Mouse (Mus musculus) kidney, embryonic 14.5 days (tissue): ENCODE data around the gene Cit. TPM values are rescaled to one million over a fixed set of nuclear protein-coding genes. Genes with fewer than 3 reads are reported as not detected.

Experiments
- ATAC-seq: fragments of 200-750 bp; cut with Nextera tagmentation; 2 replicates; pipeline ENCODE4 v1.8.0; 2017; ENCODE audit warnings: moderate number of reproducible peaks, mild to moderate bottlenecking, moderate TSS enrichment, moderate library complexity; ENCODE audit not compliant: low FRiP score, low TSS enrichment
- H3K27ac ChIP-seq: fragments of 300-500 bp; sonication (generic); 2 replicates; pipeline ENCODE4 v1.5.1; 2014; ENCODE audit warnings: low read depth, mild to moderate bottlenecking, low read length, moderate library complexity, mixed read lengths
- H3K27me3 ChIP-seq: fragments of 300-500 bp; sonication (generic); 2 replicates; pipeline ENCODE4 v1.6.1; 2014; ENCODE audit warnings: mild to moderate bottlenecking, low read length; ENCODE audit not compliant: control insufficient read depth, insufficient read depth
- H3K36me3 ChIP-seq: fragments of 300-500 bp; sonication (generic); 2 replicates; pipeline ENCODE4 v1.6.1; 2014; ENCODE audit warnings: low read length, mixed read lengths; ENCODE audit not compliant: control insufficient read depth, insufficient read depth
- H3K4me1 ChIP-seq: fragments of 300-500 bp; sonication (generic); 2 replicates; pipeline ENCODE4 v1.6.1; 2014; ENCODE audit warnings: low read length, mixed read lengths; ENCODE audit not compliant: control insufficient read depth, insufficient read depth
- H3K4me2 ChIP-seq: fragments of 300-500 bp; sonication (generic); replicated peaks from 2 replicates; pipeline ENCODE4 v1.6.1; 2014; ENCODE audit warnings: low read depth, mild to moderate bottlenecking, low read length
- H3K4me3 ChIP-seq: fragments of 300-500 bp; sonication (generic); 2 replicates; pipeline ENCODE4 v1.5.1; 2014; ENCODE audit warnings: mild to moderate bottlenecking, low read length
- H3K9ac ChIP-seq: fragments of 300-500 bp; sonication (generic); 2 replicates; pipeline ENCODE4 v1.6.1; 2014; ENCODE audit warnings: low read depth, mild to moderate bottlenecking, low read length, moderate library complexity
- H3K9me3 ChIP-seq: fragments of 300-500 bp; sonication (generic); 2 replicates; pipeline ENCODE4 v1.6.1; 2016; ENCODE audit warnings: low read length; ENCODE audit not compliant: control insufficient read depth
- WGBS: fragments of 180-500 bp; shearing (Covaris S2); extraction: QIAGEN DNeasy Blood & Tissue Kit; methylation state at CpG from one replicate; pipeline ENCODE4 v1.1.7; 2014; 5-methylcytosine and 5-hydroxymethylcytosine counted together
- polyA plus RNA-seq: library from polyadenylated mRNA; unstranded; fragments of >200 nt; fragmentation: Nextera tagmentation; extraction: Ambion mirVana; gene quantifications from 2 replicates; pipeline ENCODE4 v1.2.1, GENCODE M21; 2014

Gene Cit
- polyA plus RNA-seq, 1 experiment from 2014 or later: 34.9 TPM

- 52% methylated on average over 2 of the region's 2 CpGs for WGBS
- Histone ChIP-seq H3K9ac (no peak overlapping the region), H3K27me3 (no peaks in the 10 kb centered on the region), H3K36me3 (peaks cover 24% of the 10 kb centered on the region), H3K4me2 (no peak overlapping the region), H3K27ac (peak overlapping the region; percentile 89), H3K4me1 (no peaks in the 10 kb centered on the region; the same call in none of the 2 replicates), H3K9me3 (no peaks in the 10 kb centered on the region), H3K4me3 (no peak overlapping the region)
- ATAC-seq: peak; percentile 37; the same call in 1 of the 2 replicates
Measured at GRCm38 (mm10) chr5:116009884-116010627, 165.0 kb downstream of the Cit start.

GRCm38 (mm10) chr5:116011700-116012099 lies 166.6 kb downstream of the Cit start:
- Histone ChIP-seq H3K4me1 (no peaks in the 10 kb centered on the region; the same call in none of the 2 replicates), H3K27me3 (no peaks in the 10 kb centered on the region), H3K9me3 (no peaks in the 10 kb centered on the region), H3K4me2 (no peak overlapping the region), H3K9ac (no peak overlapping the region), H3K27ac (no peak overlapping the region), H3K36me3 (peaks cover 40% of the 10 kb centered on the region), H3K4me3 (no peak overlapping the region)
- WGBS: 93% methylated on average over 7 of the region's 7 CpGs
- ATAC-seq: no peak

- no peak overlapping the region for H3K9ac ChIP-seq
- H3K4me1 ChIP-seq: no peaks in the 10 kb centered on the region; the same call in none of the 2 replicates
- no peak overlapping the region for H3K4me2 ChIP-seq
- no peak for ATAC-seq
- no peaks in the 10 kb centered on the region for H3K27me3 ChIP-seq
- H3K4me3 ChIP-seq: no peak overlapping the region
- H3K27ac ChIP-seq: no peak overlapping the region
- 93% methylated on average over 7 of the region's 7 CpGs for WGBS
- H3K36me3 ChIP-seq: peaks cover 48% of the 10 kb centered on the region
- H3K9me3 ChIP-seq: no peaks in the 10 kb centered on the region
Measured at GRCm38 (mm10) chr5:116012503-116012902, 167.4 kb downstream of the Cit start.

GRCm38 (mm10) chr5:116013821-116014220 lies 168.7 kb downstream of the Cit start:
- H3K9ac ChIP-seq: no peak overlapping the region
- H3K27me3 ChIP-seq: no peaks in the 10 kb centered on the region
- H3K4me1 ChIP-seq: peaks cover 1% of the 10 kb centered on the region
- ATAC-seq: no peak
- 74% methylated on average over 8 of the region's 8 CpGs for WGBS
- peaks cover 61% of the 10 kb centered on the region for H3K36me3 ChIP-seq
- no peak overlapping the region for H3K4me3 ChIP-seq
- H3K4me2 ChIP-seq: no peak overlapping the region
- no peak overlapping the region for H3K27ac ChIP-seq
- H3K9me3 ChIP-seq: no peaks in the 10 kb centered on the region

GRCm38 (mm10) chr5:116014237-116014636 lies 169.2 kb downstream of the Cit start:
- Histone ChIP-seq H3K27me3 (no peaks in the 10 kb centered on the region), H3K36me3 (peaks cover 65% of the 10 kb centered on the region), H3K4me1 (peaks cover 4% of the 10 kb centered on the region), H3K4me2 (no peak overlapping the region), H3K4me3 (no peak overlapping the region), H3K27ac (no peak overlapping the region), H3K9me3 (no peaks in the 10 kb centered on the region), H3K9ac (no peak overlapping the region)
- 93% methylated on average over 11 of the region's 11 CpGs for WGBS
- no peak for ATAC-seq

- Histone ChIP-seq H3K36me3 (peaks cover 87% of the 10 kb centered on the region), H3K9ac (no peak overlapping the region), H3K27ac (no peak overlapping the region), H3K4me1 (peaks cover 10% of the 10 kb centered on the region; the same call in 1 of the 2 replicates), H3K4me2 (no peak overlapping the region), H3K9me3 (no peaks in the 10 kb centered on the region), H3K27me3 (no peaks in the 10 kb centered on the region), H3K4me3 (no peak overlapping the region)
- no peak for ATAC-seq
- 91% methylated on average over 5 of the region's 5 CpGs for WGBS
Measured at GRCm38 (mm10) chr5:116016542-116016941, 171.5 kb downstream of the Cit start.

- H3K4me3 ChIP-seq: no peak overlapping the region
- no peaks in the 10 kb centered on the region for H3K9me3 ChIP-seq
- no peak overlapping the region for H3K27ac ChIP-seq
- H3K9ac ChIP-seq: no peak overlapping the region
- peaks cover 10% of the 10 kb centered on the region; the same call in 1 of the 2 replicates for H3K4me1 ChIP-seq
- peaks cover 93% of the 10 kb centered on the region for H3K36me3 ChIP-seq
- no peak overlapping the region for H3K4me2 ChIP-seq
- no peaks in the 10 kb centered on the region for H3K27me3 ChIP-seq
- ATAC-seq: no peak
- WGBS: 92% methylated on average over 8 of the region's 8 CpGs
Measured at GRCm38 (mm10) chr5:116017391-116017790, 172.3 kb downstream of the Cit start.

GRCm38 (mm10) chr5:116018196-116018595 lies 173.1 kb downstream of the Cit start:
- Histone ChIP-seq H3K4me1 (peaks cover 10% of the 10 kb centered on the region; the same call in 1 of the 2 replicates), H3K4me2 (no peak overlapping the region), H3K27ac (no peak overlapping the region), H3K4me3 (no peak overlapping the region), H3K36me3 (peaks cover 87% of the 10 kb centered on the region), H3K9me3 (no peaks in the 10 kb centered on the region), H3K9ac (no peak overlapping the region), H3K27me3 (no peaks in the 10 kb centered on the region)
- 92% methylated on average over 9 of the region's 9 CpGs for WGBS
- ATAC-seq: no peak

GRCm38 (mm10) chr5:116018784-116019183 lies 173.7 kb downstream of the Cit start:
- WGBS: 54% methylated on average over 6 of the region's 6 CpGs
- H3K36me3 ChIP-seq: peaks cover 82% of the 10 kb centered on the region

More at GRCm38 (mm10) chr5:116018784-116019183, 173.7 kb downstream of the Cit start:
- Histone ChIP-seq H3K9ac (no peak overlapping the region), H3K4me2 (no peak overlapping the region), H3K27me3 (no peaks in the 10 kb centered on the region), H3K4me3 (no peak overlapping the region), H3K9me3 (no peaks in the 10 kb centered on the region), H3K27ac (peak overlapping the region; percentile 26; the same call in 1 of the 2 replicates), H3K4me1 (peaks cover 10% of the 10 kb centered on the region; the same call in 1 of the 2 replicates)
- no peak for ATAC-seq
